Mouse (Mus musculus) ES-E14 (cell line): ENCODE measurements at regions not wholly inside any gene's neighbourhood (a gene's known extent, or its start where the extent isn't known, plus 50 kb on each side); places are given as distances from the start of the nearest gene placed in this dataset.

Experiments used
- CHD2 ChIP-seq: IDR thresholded peaks from 2 replicates; pipeline ENCODE4 v1.6.1; 2014; ENCODE audit warnings: mild to moderate bottlenecking, low read depth, low read length, inconsistent platforms
- HCFC1 ChIP-seq: IDR thresholded peaks from 2 replicates; pipeline ENCODE4 v1.6.1; 2012; ENCODE audit warnings: low read length, inconsistent platforms, borderline replicate concordance; ENCODE audit not compliant: insufficient read depth
- ZNF384 ChIP-seq: IDR thresholded peaks from 2 replicates; pipeline ENCODE4 v1.6.1; 2012; ENCODE audit warnings: low read depth, low read length, inconsistent platforms

DNA sequence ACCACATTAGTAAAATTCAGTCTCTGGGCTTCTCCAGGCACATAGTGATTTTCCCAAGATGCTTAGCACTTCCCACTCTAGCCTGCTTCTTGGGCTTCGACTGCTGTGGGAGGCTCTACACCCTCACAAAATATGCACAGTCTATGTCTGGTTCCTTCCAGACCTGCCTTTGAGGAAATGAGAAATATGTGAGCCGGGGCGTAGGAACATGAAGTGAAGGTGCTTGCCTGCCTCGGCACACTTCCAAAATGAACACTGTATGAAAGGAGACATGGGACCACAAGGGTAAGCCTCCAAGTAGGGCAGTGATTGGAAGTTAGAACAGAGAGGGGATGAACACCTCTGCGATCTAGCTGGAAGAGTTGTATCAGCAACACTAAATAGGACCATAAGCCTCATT lies 54.5 kb downstream of the Gm10260 start:
- TF ChIP-seq CHD2 (no peak), ZNF384 (no peak), HCFC1 (no peak)
